Mouse (Mus musculus): Measurements from ENCODE around the gene Cbr4. TPM values are rescaled to one million over a fixed set of nuclear protein-coding genes. Genes with fewer than 3 reads are reported as not detected.

The Cbr4 gene
- 10 to 100 TPM; 24.8 to 25.8 TPM for total RNA-seq (2021)
- long read RNA-seq, full-length matches to known transcripts = 22 of 24 reads
- long read RNA-seq, partial matches to known transcripts = 0 of 24 reads
- long read RNA-seq, other reads (novel, unspliced or antisense) = 2 of 24 reads

- DNase-seq (ENCODE audit: low spot score in 2 of 2) = peak; percentile 81 to 83
Measured at GRCm38 (mm10) chr8:61487597-61488156, at the start of gene Cbr4. Gene Cbr4 (plus strand): TSS chr8:61487734.

GRCm38 (mm10) chr8:61442988-61443387 is 44.5 kb upstream of the Cbr4 start:
- no peak for DNase-seq (ENCODE audit: low spot score in 2 of 2)

GRCm38 (mm10) chr8:61444358-61444757 is 43.2 kb upstream of the Cbr4 start:
- no peak for DNase-seq (ENCODE audit: low spot score in 2 of 2)

- no peak for DNase-seq (ENCODE audit: low spot score in 2 of 2)
Measured at GRCm38 (mm10) chr8:61446329-61446728, 41.2 kb upstream of the Cbr4 start.

- DNase-seq (ENCODE audit: low spot score in 2 of 2) = no peak
Measured at GRCm38 (mm10) chr8:61448100-61448499, 39.4 kb upstream of the Cbr4 start.

GRCm38 (mm10) chr8:61448881-61449280 is 38.7 kb upstream of the Cbr4 start:
- no peak for DNase-seq (ENCODE audit: low spot score in 2 of 2)

GRCm38 (mm10) chr8:61450916-61451575 is 36.5 kb upstream of the Cbr4 start:
- DNase-seq (ENCODE audit: low spot score in 2 of 2) = no peak

GRCm38 (mm10) chr8:61451721-61452337 is 35.7 kb upstream of the Cbr4 start:
- no peak for DNase-seq (ENCODE audit: low spot score in 2 of 2)

- DNase-seq (ENCODE audit: low spot score in 2 of 2) = no peak
Measured at GRCm38 (mm10) chr8:61459763-61460162, 27.8 kb upstream of the Cbr4 start.

- no peak for DNase-seq (ENCODE audit: low spot score in 2 of 2)
Measured at GRCm38 (mm10) chr8:61462221-61462620, 25.3 kb upstream of the Cbr4 start.

- no peak for DNase-seq (ENCODE audit: low spot score in 2 of 2)
Measured at GRCm38 (mm10) chr8:61464393-61464792, 23.1 kb upstream of the Cbr4 start.

- DNase-seq (ENCODE audit: low spot score in 2 of 2) = no peak
Measured at GRCm38 (mm10) chr8:61466696-61467552, 20.6 kb upstream of the Cbr4 start.

GRCm38 (mm10) chr8:61467553-61467815 is 20.1 kb upstream of the Cbr4 start:
- no peak for DNase-seq (ENCODE audit: low spot score in 2 of 2)

- no peak for DNase-seq (ENCODE audit: low spot score in 2 of 2)
Measured at GRCm38 (mm10) chr8:61470213-61470612, 17.3 kb upstream of the Cbr4 start.

- no peak for DNase-seq (ENCODE audit: low spot score in 2 of 2)
Measured at GRCm38 (mm10) chr8:61475251-61475673, 12.3 kb upstream of the Cbr4 start.

- DNase-seq (ENCODE audit: low spot score in 2 of 2) = no peak
Measured at GRCm38 (mm10) chr8:61476160-61476559, 11.4 kb upstream of the Cbr4 start.

GRCm38 (mm10) chr8:61478150-61478549 is 9.4 kb upstream of the Cbr4 start:
- DNase-seq (ENCODE audit: low spot score in 2 of 2) = no peak

GRCm38 (mm10) chr8:61478793-61479192 is 8.7 kb upstream of the Cbr4 start:
- no peak for DNase-seq (ENCODE audit: low spot score in 2 of 2)

GRCm38 (mm10) chr8:61479506-61480214 is 7.9 kb upstream of the Cbr4 start:
- peak; percentile 58 to 77 for DNase-seq (ENCODE audit: low spot score in 2 of 2)

GRCm38 (mm10) chr8:61480260-61480967 is 7.1 kb upstream of the Cbr4 start:
- DNase-seq (ENCODE audit: low spot score in 2 of 2) = peak in 1 of 2 experiments; percentile 20

All from layer of hippocampus, postnatal 10 days (tissue).